Mouse (Mus musculus): ENCODE data around the gene Dnah2.

- TF ChIP-seq GATA1 (IDR thresholded peaks at IDR 0.05; ENCODE audit: low read length): no peak
- no peak for TF ChIP-seq TAL1 (IDR thresholded peaks at IDR 0.05; ENCODE audit: low read length)
Measured at GRCm38 (mm10) chr11:69423885-69424284, 125.0 kb downstream of the Dnah2 start.
